Mouse (Mus musculus) natural killer cell, adult 2 months (primary cell): ENCODE results near the gene Mcf2l.
A peak's percentile ranks its signal among the peaks of the same experiment; 100 is the strongest.

Experiments used
- DNase-seq, 2 experiments: peaks; one replicate each; pipeline ENCODE4 v3.0.0; 2022; ENCODE audit warnings: low spot score in 2 of 2

Mcf2l gene

DNA sequence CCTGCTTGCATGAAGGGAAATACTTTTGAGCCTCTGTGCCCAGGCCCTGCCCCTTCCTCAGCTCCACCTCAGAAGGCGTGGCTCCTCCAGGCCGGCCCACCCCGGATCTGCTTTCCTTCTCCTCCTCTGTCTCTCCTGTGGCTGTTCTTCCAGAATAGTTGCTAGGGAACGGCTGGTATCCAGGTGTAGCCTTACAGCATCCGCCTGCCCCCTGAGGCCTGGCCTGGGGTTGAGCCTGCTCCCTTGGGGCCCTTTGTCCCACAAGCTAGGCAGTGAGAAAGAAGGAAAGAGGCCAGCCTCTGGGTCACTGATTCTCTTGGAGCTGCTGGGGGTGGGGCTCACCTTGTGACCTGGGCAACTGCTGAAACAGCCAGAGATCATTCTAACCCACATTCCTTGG is 38.4 kb downstream of the Mcf2l start:
- no peak for DNase-seq

DNA sequence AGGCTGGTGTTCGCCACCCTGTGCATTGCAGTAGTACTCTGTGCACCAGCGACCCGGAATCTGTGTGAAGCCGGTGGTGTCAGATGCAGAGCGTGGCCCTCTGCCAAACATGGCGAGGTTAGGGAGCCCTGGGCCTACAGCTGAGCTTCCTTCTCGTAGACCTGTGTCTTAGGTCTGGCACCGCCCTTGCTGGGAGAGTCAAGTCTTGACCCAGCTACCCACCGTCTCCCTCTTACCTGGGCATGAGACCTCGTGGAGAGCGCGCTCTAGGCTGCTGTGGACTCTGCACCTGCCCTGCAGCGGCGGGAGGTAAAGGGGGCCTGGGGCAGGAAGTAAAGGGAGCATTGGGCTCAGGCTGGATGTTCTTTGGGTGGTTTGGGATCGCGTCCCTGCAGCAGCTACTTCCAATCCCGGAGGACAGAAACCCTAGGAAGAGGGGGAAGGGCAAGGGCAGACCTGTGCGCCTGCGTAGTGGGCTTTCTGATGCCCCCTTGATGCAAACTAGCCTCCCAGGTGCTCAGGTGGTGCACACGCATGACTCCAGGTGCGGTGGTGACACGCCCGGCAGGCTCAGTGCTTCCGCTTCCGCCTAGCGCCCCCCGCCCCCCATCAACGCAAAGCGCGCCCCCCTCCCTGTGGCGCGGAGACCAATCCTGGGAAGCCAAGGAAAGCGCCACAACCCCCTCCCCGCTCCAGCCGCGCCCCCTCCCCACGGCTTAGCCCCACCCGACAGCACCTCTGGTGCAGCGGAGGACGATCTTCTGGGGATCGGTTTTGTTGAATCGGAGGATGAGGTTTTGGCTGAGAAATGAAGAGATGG is 41.8 kb downstream of the Mcf2l start:
- DNase-seq, result no peak

DNA sequence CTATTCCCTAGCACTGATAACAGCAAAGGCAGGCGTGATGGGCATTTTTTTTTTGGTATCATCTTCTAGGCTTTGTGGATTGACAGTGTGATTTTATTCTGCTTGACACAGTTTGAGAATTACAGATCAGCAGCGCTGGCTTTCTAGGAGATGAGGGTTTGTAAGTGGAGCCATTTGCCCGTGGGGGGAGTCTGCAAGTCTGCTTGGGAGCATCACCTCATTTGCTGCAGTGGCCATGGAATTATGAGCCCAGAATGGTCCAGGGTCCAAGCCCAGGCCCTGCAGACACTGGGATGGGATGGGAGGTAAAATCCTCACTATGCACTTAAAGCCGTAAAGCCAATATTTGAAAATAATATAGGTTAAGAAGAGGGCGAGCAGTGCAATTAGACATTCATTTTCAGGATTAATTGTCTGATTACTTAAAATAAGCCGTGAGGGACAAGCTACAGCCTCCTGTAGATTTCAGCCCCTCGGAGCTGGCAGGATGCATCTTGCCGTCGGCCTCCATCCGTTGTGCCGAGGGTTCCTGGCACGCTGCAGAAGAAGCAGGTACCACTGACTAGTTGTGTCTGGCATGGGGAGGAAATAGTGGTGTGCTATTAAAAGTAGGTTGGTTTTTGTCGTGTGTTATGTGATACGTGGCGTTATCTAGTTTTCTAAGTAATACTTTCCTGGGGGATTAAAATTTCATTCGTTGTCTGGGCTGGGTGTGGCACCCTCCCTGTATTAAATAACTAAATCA is 42.7 kb downstream of the Mcf2l start:
- no peak for DNase-seq

GRCm38 (mm10) chr8:12917029-12917428 is 43.4 kb downstream of the Mcf2l start:
- DNase-seq, result no peak

GRCm38 (mm10) chr8:12917831-12918230 is 44.2 kb downstream of the Mcf2l start:
- DNase-seq, result no peak

- DNase-seq, result no peak
Observed at GRCm38 (mm10) chr8:12920599-12920998, 47.0 kb downstream of the Mcf2l start.

DNA sequence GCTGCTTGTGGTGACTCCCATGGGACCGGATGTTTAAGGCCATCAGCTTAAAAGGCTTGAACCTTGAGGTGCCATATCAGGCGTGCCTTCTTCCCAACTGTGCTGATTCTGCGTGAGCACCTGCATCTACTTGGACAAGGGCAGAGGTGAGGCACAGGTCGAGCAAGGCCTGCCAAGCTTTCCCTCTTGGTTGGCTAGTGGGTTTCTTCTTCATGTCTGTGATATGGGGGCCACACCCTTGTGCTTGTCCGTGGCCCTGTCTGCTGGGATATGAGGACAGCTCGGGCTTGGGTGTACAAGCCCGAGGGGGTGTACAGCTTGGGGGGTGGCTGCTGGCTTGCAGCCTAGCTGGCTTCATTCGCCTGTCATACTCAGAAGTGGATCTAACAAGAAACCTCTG is 51.4 kb downstream of the Mcf2l start:
- DNase-seq, result no peak

DNA sequence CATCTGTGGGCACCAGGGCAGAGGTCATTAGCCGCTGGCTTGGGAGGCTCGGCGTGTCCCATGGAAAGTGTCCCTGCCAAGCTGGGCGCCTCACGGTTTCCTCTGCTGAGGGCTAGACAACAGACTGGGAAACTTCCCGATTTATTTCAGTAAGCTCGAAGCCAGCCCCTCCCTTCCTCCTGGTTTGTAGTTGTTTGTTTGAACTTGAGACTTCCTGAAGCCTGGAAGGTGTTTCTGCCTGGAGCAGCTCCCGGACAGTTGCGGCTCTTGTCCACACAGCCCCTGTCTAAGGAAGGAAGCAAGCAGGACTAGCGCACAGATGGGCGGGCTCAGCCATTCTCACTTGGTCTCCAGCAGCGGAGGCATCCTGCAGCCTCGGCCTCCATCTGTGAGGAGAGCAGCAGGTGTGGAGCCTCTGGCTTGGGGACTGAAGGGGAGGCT is 52.4 kb downstream of the Mcf2l start:
- DNase-seq, result no peak

DNA sequence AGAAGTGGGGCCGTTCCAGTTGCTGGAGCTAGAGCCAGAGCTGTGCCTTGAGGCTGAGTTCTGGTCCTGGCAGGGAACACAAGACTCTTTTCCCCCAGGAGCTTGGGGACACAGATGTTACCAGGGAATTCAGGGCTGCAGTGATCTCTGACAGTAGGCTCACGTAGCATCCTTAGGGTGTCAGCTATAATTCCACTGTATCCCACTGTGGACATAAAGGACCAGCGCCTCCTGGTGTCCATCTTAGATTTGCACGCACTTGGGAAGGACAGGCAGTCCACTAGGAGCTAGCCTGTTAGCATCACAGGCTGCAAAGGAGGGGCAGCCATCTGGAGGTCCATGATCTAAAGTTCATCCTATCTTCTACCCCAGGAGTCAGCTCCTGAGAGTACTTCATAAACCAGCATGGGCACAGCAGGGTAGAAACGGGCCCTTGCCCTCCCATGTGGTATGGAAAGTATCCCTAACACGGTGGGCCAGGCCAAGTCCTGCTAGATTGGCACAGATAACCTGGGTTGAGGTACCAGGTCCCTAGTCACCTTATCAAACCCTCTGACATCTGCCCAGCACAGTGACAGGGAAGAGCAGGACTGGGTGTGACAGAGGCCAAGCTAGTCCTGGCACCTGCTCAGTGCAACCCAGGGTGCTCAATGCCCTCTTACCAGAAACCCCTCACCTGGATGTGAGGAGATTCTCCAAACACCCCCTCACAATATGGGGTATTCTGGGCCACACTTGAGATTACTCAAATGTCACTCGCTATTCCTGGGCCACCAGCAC is 53.8 kb downstream of the Mcf2l start:
- no peak for DNase-seq

GRCm38 (mm10) chr8:12928033-12928432 is 54.4 kb downstream of the Mcf2l start:
- DNase-seq, result no peak

DNA sequence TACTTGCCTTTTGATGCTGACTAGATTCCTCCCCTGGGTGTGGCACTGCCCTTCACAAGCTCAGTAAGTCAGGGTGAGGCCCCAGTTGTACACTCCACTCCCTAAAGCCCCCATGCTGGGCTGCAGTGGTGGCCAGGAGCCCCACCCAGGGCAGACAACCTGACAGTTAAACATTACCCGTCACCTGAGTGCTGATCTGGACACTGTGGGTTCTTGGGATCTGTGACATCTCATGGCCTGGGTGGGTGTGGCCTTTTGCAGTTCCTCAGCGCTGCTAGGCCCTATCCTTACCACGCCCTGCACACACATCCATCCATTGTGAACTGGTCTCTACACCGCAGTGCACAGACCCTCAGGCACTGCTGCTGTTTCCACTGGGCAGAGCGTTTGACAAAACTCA is 55.3 kb downstream of the Mcf2l start:
- no peak for DNase-seq

DNA sequence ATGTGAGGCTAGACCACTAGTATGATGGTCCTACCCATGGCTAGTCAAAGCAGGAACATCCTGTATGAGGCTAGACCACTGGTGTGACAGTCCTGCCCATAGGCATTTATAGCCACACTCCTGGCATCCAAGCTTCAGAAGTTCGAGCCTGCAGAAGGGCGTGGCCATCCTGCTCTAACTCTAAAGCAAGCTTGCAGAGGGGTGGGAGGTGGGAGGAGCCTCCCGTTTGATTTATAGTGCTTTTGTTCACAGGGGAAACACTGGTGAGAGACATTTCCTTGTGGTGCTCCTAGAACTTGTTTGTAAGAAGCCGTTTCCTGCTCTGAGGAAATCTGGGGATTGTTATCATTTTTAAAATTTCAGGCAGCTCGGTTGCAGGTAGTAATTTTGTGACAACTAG is 56.7 kb downstream of the Mcf2l start:
- no peak for DNase-seq

- DNase-seq, result no peak
Observed at GRCm38 (mm10) chr8:12931426-12931825, 57.8 kb downstream of the Mcf2l start.

- DNase-seq, result no peak
Observed at GRCm38 (mm10) chr8:12932520-12932919, 58.9 kb downstream of the Mcf2l start.

- DNase-seq, result no peak
Observed at GRCm38 (mm10) chr8:12933765-12934164, 60.2 kb downstream of the Mcf2l start.

- peak; percentile 6 to 10 for DNase-seq
Observed at GRCm38 (mm10) chr8:12934453-12935043, 60.9 kb downstream of the Mcf2l start.

DNA sequence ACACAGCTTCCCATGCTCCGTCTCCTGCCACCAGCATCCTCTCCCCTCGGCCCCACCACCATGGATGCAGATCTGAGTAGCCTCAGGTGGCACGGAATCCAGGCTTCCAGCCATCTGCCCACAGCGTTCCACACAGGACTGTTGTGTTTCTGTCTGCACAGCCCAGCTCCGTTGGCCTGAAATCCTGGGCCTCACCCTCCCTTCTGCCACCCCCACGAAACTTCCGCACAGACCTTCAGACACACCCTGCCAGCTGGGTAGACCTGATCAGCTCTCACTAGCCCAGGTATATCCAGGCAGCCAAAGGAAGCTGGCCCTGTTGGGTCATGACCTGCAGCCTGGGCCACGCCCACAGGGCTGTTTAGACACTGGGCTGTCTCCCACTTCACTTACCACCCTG is 66.9 kb downstream of the Mcf2l start:
- DNase-seq, result no peak

DNA sequence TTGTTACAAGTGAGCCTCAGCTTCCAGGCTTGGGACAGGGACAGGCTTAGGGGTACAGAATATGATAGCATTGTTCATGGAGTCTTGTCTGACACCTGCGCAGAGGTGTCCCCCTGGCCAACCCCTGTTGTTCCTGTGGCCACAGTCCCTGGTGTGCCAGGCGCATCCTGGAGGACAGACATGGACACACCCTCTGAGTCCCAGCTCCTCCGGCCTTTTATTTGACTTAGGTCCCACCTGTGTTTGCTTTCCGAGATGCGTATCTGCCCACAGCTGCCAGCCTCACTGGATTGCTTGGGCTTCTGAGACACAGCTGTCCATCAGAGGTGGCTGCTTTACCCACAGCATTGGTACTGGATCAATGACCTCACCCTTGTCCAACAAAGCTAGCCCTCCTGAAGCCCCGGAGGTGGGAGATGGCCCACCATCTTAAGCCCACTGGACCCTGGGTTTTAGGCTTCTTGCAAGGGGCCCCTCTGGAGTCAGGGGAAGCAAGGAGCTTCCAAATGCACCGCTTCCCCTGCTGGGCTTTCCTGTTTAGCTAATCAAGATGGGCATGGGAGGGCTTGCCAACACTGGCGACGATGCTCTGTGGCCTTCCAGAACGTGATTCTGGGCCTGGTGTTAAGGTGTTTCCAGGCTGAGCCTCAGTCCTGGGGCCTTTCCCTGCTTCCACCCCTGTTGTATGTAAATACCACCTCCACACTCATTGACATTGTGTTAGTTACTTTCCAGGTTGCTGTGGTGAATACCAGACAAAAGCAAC is 67.7 kb downstream of the Mcf2l start:
- DNase-seq, result no peak

DNA sequence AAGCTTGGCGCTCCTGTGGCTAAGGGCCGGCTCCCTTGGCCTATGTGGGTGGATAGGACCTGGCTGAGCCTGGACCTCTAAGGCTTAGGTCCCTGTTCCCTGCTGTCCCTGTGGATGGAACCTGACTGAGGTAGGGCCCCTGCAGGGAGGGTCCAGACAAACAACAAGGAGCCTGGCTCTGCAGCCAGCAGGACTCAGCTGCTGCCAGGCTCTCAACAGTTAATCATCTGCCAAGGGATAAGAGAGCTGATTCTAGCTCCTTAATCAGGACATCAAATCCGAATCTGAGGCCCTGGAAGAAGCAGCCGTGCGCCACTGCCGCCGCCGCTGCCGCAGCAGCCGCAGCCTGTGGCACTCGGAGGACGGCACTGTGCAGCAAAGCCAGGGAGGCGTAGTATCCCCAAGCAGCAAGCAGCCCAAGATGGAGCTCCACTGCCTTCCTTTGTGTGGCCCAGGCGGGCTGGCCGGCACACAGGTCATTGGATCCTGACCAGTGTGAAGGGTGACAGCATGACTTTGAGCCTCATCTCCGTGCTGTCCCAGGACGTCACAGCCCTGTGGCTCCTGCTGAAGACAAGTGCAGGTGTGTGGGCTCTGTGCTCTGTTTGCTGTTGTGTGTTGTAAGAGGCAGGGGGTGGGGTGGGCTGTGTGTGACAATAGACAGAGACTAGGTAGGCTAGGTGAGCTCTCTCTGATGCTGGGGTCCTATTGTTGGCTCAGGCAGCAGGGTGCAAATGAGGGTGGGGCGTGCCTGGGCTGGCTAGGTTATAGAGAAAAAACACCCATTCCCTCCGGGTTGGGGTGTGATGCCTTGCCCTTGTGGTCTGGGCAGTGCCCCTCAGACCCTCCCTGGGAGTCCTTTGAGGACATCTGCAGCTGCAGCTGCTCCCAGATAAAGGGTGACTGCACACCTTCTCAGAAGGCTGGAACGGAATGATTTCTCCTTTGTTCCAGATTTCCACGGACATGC is 74.3 kb downstream of the Mcf2l start:
- DNase-seq, result no peak

- no peak for DNase-seq
Observed at GRCm38 (mm10) chr8:12948574-12948961, 75.0 kb downstream of the Mcf2l start.
